Mouse (Mus musculus) urinary bladder, postnatal 36 days (tissue): ENCODE data around the gene Nup93.
"Not testable (repeated sequence)": the region's sequence is repeated elsewhere in the genome, so short reads cannot be mapped to it uniquely, and the experiment has no call there.

Experiments
- DNase-seq, 2 experiments: peaks; one replicate each; pipeline ENCODE4 v3.0.0; 2022; ENCODE audit warnings: low spot score in 2 of 2, mixed read lengths in 1 of 2

Nup93 gene

DNA sequence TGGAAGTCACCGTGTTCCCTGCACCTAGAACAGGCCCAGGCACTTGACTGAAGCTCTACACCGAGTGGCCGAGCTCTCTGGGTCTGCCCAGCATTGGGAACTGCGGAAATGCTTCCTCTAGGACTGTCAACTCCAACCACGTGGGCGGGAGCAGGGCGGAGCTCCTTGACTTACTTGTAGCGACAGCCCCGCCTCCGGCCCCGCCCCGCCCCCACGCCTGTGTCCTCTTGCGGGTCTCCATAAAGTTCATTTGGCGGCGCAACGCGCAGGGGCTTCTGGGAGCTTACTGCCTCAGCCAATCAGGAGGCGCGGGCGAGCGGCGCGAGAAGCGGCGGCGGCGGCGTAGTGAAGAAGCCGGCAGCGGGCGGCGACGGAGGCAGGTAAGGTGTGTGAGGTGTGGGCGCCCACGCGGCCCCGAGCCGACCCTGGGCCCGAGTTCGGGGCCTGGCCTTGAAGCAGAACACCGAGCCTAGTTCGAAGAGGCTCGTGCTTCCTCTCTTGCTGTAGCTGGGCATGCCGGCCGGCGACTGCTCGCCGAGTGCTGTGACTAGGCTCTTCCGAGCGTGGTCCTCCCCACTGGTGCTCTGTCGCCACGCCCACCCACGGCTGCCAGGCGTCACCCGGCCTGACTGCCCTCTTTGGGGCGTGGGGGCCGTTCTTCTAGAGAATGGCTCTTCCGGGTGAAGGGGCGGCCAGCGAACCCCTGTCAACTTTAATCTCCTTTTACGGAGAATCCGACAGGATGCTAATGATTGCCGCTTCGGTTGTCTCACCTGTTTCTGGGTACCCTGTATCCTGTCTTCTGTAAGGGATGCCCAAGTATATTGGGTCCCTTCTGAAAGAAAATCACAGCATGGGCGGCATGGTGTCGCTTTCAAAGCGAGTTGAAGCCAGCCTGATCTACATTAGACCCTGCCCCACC, at the start of gene Nup93:
Gene Nup93, plus strand, starts transcription at position 313 of the 922 bp plus-strand sequence.
- peak; percentile 95 to 99 for DNase-seq

DNA sequence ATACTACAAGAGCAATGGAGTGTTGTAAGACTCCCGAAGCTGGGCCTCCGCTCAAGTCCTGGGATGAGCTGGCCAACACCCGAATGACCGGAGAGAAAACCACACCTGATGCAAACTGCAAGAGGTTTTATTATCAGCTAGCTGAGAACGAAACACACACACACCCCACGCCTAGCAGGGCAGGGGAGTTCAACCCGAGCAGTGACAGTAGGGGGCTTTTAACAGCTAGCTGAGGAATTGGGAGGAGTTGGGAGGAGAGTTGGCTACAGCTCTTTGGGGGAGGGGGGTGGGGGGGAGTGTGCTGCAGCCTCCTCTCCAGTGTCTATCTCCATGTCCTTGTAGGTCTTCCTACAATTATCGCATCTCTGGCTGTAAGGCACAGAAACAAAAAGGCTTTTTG, 48.6 kb upstream of the Nup93 start:
- not testable (repeated sequence) for DNase-seq

DNA sequence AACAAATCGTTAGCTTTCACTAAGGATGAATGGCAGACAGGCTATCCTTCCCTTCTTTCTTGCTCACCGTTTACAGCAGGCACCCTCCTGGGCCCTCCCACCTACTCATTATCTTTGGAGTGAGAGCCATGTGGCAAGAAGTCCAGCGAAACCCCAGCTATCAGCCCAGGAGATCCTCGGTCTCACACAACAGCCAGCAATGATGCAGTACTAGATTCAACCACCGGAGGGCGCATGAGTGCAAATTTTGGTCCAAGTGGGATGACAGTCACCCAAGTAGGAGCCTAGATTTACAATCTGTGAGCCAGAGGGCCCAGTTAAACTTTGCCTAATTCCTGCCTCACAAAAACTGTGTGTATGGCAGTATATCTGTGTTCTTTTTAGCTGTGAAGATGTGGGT, 47.1 kb upstream of the Nup93 start:
- DNase-seq = peak; percentile 91 to 93

DNA sequence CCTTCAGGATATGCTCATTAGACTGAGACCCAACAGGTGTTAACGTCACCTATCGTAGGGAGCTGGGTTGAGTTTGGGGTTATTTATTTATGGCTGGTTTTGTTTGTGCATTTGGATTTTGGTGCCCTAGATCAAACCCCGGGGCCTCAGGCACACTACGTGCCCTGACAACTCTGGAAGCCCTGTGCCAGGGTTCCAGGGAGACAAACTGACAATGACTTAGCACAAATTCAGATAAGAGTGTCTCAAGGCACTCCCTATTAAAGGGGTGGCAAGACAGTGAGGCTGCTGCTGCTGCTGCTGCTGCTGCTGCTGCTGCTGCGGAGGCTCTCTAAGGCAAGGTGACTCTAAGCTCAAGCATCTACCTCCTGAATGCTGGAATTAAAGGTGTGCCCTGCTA, 44.8 kb upstream of the Nup93 start:
- DNase-seq = no peak

DNA sequence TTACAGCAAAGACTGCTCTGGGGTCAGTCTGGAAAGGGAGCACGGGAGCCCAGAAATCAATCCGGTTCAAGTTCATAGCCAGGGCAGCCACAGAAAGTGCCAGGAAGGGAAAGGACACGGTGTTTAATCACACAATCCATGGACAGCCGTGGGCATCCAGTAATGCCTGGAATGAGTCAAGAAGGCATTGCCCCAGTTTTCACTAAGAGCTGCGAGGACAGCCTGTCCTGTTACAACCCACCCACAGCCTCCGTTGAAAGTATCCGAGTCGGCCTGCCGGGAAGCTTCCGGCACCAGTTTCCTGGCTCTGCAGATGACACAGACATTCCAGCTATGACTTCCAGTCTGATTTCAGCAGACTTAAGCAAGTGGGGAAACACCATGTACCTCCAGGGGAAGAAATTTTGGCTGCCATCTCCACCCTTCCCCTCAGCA, 43.0 kb upstream of the Nup93 start:
- DNase-seq = peak in 1 of 2 experiments; percentile 44

DNA sequence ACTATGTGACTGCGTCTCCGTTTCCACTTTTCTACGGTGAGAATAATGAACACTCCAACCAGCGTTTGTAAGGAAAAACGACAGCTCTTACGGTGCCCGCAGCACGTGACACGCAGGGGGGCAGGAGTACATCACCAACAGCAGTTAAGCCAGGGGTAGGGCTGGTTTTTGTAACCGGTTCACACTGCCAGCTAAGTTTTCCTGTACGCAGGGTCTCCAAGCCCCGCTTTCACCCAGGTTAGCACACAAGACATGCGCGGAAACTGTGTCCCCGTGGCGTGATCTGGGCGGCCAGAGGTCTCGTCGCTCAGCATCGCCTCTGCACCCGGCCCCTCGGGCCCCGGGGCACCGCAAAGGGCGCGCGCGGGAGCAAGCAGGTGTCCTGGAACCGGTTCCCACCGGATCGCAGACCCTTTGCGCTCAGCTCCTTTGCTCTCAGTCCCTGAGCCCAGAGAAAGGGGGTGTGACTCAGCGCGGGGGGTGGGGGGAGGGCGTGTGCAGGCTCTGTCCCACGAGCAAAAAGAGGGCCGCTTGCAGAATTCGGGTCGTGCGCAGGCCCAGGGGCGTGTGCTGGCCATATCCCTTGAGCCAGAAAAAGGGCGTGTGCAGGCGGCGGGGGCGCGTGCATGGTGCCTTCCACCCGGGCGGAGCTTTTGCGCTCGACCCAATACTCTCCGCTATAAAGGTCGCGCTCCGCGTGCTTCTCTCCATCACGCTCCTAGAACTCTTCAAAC, 42.1 kb upstream of the Nup93 start, which contains the start of gene Mt2:
Gene Mt2, plus strand, starts transcription at position 590 of the 734 bp plus-strand sequence.
- peak; percentile 69 to 88 for DNase-seq

DNA sequence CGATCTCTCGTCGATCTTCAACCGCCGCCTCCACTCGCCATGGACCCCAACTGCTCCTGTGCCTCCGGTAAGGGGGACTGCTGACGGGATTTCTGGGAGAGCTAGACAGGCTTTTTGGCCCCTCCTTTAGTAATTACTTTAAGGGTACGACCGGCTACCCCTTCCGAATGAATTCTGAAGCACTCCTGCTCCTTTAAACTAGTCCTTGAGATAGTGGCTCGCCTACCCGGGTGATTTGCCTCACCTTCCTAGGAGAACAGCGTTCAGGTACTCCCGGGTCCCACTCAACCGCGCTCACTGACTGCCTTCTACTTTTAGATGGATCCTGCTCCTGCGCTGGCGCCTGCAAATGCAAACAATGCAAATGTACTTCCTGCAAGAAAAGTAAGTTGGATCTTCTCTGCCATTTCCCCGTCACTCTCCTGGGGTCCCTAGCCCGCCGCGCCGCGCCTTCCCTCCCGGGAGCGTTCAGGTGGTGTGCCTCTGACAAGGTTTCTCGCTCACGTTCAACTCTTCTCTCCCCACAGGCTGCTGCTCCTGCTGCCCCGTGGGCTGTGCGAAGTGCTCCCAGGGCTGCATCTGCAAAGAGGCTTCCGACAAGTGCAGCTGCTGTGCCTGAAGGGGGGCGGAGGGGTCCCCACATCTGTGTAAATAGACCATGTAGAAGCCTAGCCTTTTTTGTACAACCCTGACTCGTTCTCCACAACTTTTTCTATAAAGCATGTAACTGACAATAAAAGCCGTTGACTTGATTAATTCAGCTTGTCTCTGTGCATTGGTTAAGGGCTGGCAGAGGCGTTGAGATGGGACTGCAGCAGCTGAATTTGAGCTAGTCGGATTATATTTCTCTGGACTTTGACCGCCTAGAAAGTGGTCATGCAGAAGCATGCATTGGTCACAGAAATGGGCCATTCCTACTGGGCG, 41.3 kb upstream of the Nup93 start:
- DNase-seq = peak in 1 of 2 experiments; percentile 31

DNA sequence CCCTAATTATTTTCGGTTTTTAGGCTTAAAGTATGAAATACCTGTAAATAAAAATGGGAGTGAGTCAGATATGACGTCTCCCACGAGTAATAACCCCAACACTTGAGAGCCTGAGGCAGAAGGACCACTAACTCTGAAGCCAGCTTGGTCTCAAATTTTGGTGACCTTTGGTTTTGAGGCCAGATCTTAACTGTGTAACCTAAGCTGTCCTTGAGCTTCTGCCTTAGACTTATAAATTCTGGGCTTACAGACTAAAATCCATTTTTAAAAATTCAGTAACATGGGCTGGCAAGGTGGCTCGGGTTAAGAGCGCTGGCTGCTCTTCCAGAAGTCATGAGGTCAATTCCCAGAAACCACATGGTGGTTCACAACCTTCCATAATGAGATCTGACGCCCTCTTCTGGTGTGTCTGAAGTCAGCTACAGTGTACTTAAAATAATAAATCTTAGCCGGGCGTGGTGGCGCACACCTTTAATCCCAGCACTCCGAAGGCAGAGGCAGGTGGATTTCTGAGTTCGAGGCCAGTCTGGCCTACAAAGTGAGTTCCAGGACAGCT, 40.4 kb upstream of the Nup93 start:
- DNase-seq = no peak

DNA sequence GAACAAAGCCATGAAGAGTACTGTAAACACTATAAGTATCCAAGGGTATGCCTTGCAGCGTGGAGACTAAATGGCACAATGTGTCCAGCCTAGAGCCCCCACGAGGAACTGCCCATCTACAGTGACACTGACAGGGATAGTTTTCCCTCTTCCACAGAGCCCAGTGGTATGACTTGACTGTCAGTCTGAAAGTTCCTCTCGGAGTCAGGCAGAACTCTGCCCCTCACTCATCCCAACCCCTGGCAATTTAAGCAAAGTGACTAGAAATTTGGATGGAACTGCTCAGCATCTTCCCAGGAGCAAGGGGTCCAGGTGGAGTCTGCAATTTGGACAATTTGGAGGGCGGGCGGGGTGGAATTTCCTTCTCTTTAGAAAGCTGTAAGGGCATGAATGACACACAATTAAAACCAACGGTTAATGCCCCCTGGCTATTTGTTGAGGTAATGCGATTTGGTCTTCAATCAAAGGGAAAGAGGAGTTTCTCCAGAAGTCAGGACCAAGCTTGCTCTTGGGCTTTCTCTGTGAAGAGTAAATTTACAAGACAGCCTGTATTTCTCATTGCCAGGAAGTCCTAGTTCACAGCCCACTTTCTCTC, 39.6 kb upstream of the Nup93 start:
- no peak for DNase-seq

DNA sequence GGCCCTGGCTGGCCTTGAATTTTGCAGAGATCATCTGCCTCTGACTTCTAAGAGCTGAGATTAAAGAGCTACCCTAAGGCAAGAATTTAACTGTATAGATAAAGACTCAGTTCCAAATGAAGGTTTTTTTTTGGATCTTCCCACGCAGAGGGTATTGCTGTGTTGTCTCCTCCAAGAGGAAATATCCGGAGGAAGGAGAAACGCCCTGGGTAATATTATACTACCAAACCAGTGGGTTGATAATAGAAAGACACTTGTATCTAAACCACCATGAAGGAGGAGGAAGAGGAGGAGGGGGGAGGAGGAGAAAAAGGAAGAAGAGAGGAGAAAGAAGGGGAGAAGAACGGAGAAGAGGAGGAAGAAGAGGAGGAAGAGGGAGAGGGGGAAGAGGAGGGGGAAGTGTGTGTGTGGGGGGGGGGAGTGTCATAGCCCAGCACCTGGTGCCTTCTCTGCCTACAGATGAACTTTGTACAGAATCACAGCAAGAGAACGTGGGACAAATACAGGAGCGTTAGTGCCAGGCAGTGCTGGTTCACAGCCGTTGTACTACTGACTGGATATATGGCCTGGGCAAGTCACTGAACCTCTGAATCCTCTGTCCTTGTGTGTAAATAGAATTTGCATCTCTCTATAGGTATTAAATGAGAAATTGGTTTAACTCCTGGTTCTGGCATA, 36.5 kb upstream of the Nup93 start:
- no peak for DNase-seq

DNA sequence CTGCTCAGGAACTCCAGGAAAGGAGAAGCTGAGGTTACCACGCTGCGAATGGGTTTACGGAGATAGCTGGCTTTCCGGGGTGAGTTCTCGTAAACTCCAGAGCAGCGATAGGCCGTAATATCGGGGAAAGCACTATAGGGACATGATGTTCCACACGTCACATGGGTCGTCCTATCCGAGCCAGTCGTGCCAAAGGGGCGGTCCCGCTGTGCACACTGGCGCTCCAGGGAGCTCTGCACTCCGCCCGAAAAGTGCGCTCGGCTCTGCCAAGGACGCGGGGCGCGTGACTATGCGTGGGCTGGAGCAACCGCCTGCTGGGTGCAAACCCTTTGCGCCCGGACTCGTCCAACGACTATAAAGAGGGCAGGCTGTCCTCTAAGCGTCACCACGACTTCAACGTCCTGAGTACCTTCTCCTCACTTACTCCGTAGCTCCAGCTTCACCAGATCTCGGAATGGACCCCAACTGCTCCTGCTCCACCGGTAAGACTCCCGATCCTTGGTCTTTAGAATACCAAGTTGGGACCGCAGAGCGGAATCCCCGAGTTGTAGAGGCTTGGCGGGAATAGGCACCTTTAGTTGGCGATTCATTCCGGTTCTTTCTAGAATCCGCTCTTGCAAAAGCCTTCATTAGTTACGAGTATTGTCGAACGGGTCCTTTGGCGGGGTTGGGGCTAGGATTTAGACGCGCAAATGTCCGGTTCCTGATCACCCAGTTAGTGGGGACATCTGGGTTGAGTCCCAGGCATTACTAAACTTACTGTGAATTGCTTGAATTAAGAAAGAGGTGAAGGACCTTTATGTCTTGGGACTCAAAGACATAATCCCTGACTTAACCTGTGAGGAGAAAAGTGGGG, 35.3 kb upstream of the Nup93 start, which contains the start of gene Mt1:
Gene Mt1, plus strand, starts transcription at position 226 of the 856 bp plus-strand sequence.
- peak; percentile 81 to 95 for DNase-seq

DNA sequence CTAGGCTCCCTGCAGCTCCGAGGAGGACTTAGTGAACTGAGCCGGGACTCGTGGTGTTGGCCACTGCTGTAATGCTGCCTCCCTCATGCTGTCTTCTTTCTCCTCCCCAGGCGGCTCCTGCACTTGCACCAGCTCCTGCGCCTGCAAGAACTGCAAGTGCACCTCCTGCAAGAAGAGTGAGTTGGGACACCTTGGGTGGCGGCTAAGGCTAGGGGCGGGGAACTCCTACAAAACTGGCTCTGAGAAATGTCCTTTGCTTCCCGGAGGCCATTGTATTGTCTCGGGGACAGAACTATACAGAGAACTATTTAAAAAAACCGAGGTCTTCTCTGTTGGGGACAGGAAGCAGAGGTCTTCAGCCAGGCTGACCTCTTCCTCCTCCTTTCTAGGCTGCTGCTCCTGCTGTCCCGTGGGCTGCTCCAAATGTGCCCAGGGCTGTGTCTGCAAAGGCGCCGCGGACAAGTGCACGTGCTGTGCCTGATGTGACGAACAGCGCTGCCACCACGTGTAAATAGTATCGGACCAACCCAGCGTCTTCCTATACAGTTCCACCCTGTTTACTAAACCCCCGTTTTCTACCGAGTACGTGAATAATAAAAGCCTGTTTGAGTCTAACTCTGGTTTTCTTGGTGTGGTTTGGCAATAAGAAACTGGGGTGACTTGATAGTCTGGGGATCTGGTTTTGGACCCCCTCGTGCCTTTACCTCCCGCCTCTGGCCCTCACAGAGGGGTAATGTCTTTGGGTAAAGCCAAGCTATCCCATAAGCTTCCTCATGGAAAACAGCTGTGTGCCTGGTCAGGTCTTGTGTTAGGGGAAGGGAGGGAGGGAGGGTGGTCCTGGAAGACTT, 34.4 kb upstream of the Nup93 start:
- no peak for DNase-seq

DNA sequence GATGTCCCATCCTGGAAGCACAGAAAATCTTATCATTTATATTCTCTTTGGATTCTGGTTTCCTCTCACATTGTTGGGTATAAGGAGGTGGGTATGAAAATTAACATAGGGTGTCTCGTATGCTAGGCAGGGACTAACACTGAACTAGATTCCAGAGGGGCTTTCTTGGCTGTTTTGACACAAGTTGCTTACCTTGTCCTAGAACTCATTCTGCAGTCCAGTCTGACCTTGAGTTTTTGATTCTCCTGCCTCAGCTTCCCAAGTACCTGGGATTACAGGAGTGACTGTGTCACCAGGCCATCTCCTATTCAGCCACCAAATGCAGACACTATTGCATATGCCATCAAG, 33.8 kb upstream of the Nup93 start:
- no peak for DNase-seq

DNA sequence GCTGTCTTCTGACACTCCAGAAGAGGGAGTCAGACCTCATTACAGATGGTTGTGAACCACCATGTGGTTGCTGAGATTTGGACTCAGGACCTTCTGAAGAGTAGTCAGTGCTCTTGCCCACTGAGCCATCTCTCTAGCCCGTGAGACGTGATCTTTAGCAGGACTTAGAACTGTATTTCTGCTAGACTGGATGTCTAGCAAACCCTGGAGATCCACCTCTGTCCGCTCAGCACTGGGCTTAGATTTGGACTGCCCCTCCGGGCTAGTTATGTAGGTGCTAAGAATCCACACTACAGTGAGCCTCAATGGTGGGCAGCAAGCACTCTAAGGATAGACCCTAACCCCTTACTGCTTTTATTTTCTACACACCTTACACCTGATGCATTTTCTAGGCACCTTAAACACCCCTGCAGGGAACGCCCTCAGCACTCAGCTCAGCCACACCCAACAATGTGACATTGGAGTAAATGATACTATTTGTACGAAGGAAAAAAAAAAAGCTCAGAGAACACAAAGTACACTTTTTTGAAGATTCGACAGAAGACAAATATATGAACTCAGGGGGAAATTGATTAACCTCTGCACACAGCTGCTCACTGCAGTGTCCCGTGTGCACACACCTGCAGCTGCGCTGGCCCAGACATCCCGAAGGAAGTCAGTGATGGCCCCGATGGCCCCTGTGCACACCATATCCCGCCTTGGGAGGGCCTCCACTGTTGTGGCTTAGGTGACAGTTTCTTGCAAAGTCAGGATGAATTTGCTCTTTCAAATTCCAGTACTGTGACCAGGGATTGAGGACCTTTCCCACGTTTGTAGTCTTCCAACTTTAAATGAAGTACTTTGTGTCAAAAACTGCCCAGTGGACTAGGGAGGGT, 32.1 kb upstream of the Nup93 start:
- DNase-seq = no peak

DNA sequence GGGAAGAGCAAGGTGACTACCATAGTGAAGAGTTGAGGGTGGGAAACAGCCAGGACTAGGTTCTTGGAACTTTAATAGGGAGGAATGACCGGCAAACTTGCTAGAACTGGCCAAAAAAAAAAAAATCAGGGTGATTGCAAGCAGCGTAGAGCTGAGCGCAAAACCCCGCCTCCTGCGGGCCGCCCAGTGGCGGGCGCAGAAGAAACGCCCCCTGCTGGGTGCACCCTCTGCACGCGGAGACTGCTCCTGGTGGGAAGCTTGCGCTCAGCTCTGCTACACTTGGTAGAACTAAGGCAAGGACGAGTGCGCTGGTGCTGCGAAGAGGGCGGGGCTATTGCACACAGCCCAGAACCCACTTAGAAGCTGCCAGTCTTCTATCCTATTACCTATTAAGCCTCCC, 31.2 kb upstream of the Nup93 start:
- DNase-seq = peak; percentile 59 to 87

DNA sequence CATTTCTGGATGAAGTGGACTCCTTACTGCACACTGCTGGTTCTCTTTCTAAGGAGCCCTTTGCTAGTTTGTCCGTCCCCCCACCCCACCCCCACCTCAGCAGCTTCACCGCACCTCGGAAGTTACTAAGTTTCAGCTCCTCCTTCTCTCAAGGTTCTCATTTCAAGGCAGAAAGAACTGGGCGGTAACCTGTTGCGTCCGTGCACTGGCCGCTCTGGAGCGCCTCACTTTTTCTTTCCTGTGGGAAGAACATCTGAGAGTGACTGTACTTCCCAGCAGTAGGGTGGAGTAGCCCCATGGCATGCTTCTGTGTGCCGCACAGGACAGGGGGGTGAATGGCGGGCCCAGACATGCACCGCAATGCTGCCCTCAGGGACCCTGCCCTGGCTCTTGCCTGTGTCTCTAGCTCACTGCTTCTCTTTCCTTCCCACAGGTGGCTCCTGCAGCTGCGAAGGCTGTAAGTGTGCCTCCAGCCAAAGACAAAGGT, 30.0 kb upstream of the Nup93 start:
- no peak for DNase-seq

DNA sequence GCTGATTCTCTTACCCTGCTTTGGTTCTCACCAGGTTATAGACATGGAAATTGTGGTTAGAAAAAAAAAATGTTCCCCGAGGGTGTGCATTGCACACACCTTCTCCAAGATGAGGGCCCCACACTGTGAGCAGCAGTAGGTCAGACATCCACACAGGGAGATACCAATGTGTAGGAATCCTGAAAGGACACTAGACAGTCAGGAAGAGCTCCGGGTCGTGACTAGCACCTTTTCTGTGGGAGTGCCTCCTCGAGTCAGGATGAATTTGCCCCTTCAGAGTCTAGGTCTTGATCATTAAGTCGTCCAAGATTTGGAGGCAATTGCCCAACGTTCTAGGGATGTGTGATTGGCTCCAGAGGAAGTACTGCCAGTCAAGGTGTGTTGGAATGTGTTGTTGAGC, 28.6 kb upstream of the Nup93 start:
- no peak for DNase-seq
